Mouse (Mus musculus) intestine, embryonic 15.5 days (tissue): ENCODE measurements around the gene Pym1. TPM values are rescaled to one million over a fixed set of nuclear protein-coding genes. Genes with fewer than 3 reads are reported as not detected.

Experiments used
- ATAC-seq: fragments of 200-750 bp; cut with Nextera tagmentation; 2 replicates; pipeline ENCODE4 v1.8.0; 2017; ENCODE audit warnings: moderate TSS enrichment, moderate library complexity
- H3K27ac ChIP-seq: fragments of 300-500 bp; sonication (generic); 2 replicates; pipeline ENCODE4 v1.5.1; 2015; ENCODE audit warnings: mild to moderate bottlenecking, inconsistent platforms
- H3K27me3 ChIP-seq: fragments of 300-500 bp; sonication (generic); replicated peaks from 2 replicates; pipeline ENCODE4 v1.6.1; 2015; ENCODE audit warnings: inconsistent platforms
- H3K36me3 ChIP-seq: fragments of 300-500 bp; sonication (generic); 2 replicates; pipeline ENCODE4 v1.6.1; 2015; ENCODE audit warnings: inconsistent platforms
- H3K4me1 ChIP-seq: fragments of 300-500 bp; sonication (generic); replicated peaks from 2 replicates; pipeline ENCODE4 v1.6.1; 2015; ENCODE audit warnings: inconsistent platforms
- H3K4me2 ChIP-seq: fragments of 300-500 bp; sonication (generic); replicated peaks from 2 replicates; pipeline ENCODE4 v1.6.1; 2015; ENCODE audit warnings: mild to moderate bottlenecking, inconsistent platforms
- H3K4me3 ChIP-seq: fragments of 300-500 bp; sonication (generic); replicated peaks from 2 replicates; pipeline ENCODE4 v1.5.1; 2015; ENCODE audit warnings: inconsistent platforms
- H3K9ac ChIP-seq: fragments of 300-500 bp; sonication (generic); 2 replicates; pipeline ENCODE4 v1.6.1; 2015; ENCODE audit warnings: inconsistent platforms
- H3K9me3 ChIP-seq: fragments of 300-500 bp; sonication (generic); 2 replicates; pipeline ENCODE4 v1.6.1; 2016; ENCODE audit warnings: inconsistent platforms
- WGBS: fragments of 180-500 bp; shearing (Covaris S2); methylation state at CpG from one replicate; pipeline ENCODE4 v1.1.7; 2015; 5-methylcytosine and 5-hydroxymethylcytosine counted together
- polyA plus RNA-seq: library from polyadenylated mRNA; unstranded; fragments of >200 nt; fragmentation: Nextera tagmentation; extraction: Ambion mirVana; gene quantifications from 2 replicates; pipeline ENCODE4 v1.2.1, GENCODE M21; 2015

Pym1 gene
- polyA plus RNA-seq, 1 experiment from 2014 or later = 32.9 TPM

DNA sequence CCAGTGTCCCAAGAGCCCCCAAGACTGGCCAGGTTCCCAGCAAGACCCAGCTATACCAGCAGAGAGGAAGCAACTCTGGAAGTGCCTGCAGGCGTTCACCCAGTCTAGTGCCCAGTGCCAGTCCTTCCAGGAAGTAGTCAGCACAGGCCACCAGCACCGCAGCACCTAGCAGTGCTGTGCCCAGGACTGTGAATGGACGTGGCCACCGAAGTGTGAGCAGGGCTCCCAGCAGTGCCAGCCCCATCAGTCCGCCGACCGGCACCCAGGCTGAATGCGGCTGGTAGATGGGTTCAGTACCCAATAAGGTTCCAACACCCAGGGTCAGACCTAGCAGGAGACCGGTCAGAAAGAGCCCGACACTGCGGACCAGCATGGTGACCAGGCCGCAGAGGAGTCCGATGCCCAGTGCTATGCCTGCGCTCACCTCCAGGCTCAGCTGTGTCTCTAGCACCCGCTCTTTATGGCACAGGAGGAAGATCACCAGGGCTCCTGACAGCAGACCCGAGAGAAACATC, 54.3 kb downstream of the Pym1 start:
- H3K4me1 ChIP-seq = peaks cover 21% of the 10 kb centered on the region
- no peak overlapping the region for H3K4me2 ChIP-seq
- no peak for ATAC-seq
- 87% methylated on average over 16 of the region's 16 CpGs for WGBS
- H3K4me3 ChIP-seq = no peak overlapping the region
- H3K27ac ChIP-seq = no peak overlapping the region
- no peaks in the 10 kb centered on the region for H3K9me3 ChIP-seq
- peaks cover 4% of the 10 kb centered on the region for H3K36me3 ChIP-seq
- H3K9ac ChIP-seq = 0 out of 2 replicates have a peak overlapping the region, but pooled peaks have one; percentile 13
- no peaks in the 10 kb centered on the region for H3K27me3 ChIP-seq

DNA sequence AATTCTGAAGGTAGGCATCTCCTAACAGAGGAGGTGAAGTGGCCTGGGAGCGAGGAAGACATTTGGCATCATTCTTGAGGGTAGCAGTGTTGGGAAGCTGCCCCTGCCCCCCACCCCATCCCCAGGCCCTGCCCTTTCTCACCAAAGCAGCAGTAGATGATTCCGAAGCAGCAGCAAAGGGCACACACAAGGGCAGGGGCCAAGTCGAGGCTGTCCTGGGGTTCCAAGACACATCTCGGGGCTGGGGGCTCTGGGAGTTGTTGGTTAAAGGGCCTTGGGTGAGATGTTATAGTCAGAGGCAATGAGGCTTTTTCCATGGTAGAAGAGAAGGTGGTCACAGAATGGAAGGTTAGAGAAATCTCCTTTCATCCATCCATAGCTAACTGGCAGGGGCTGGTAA, 55.3 kb downstream of the Pym1 start:
- peaks cover 29% of the 10 kb centered on the region for H3K4me1 ChIP-seq
- H3K27me3 ChIP-seq = no peaks in the 10 kb centered on the region
- peak overlapping the region; percentile 89 for H3K9ac ChIP-seq
- peak overlapping the region; percentile 99; the same call in 1 of the 2 replicates for H3K27ac ChIP-seq
- H3K36me3 ChIP-seq = peaks cover 4% of the 10 kb centered on the region
- 63% methylated on average over 4 of the region's 4 CpGs for WGBS
- no peak for ATAC-seq
- no peaks in the 10 kb centered on the region for H3K9me3 ChIP-seq
- H3K4me2 ChIP-seq = peak overlapping the region; percentile 81
- peak overlapping the region; percentile 83 for H3K4me3 ChIP-seq

DNA sequence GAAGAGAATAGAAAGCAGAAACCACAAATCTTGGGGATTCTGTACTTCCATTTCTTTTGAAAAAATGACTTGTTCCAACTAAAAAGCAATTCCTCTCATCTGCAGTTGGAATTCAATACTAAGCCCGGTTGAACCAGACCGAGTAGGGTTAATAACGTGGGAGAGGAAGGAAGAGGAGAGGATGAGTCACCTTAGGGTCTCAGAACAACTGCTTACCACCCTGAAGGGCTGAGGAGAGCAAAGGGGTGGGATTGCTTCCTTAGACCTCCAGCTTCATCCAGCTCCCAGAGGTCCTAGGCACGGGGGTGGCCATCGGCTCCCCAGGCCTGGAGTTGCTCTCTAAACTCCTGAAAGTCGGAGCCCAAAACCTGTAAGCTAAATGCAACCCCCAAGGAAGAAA, 55.7 kb downstream of the Pym1 start:
- Histone ChIP-seq H3K36me3 (peaks cover 4% of the 10 kb centered on the region), H3K27me3 (no peaks in the 10 kb centered on the region)
- WGBS = 18% methylated on average over 6 of the region's 6 CpGs

DNA sequence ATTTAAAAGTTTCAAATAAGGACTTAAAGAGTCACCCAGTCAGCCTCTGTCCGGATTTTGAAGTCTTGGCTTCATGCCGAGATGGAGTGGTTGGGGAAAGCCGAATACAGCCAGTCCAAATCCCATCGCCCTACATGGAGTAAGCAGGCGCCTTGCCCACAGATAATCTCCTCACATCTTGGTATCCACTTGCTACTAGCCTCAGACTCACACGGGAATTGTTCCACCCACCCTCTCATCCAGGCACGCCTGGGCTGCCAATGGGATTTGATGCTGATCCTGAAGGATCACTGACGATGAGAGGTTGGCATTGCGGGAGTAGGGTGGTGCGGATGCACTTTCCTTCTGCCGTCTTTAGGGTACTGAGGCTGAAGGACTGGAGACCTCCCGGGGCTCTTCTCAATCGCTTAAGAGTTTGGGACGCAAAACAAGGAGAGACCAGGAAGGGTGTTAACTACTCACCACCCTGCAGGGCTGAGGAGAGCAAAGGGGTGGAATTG, 56.1 kb downstream of the Pym1 start, which contains the start of gene Dnajc14:
Dnajc14 (plus strand) TSS at position 292 of the 500 bp plus-strand sequence.
- H3K4me1 ChIP-seq = peaks cover 36% of the 10 kb centered on the region
- H3K9me3 ChIP-seq = no peaks in the 10 kb centered on the region
- H3K27me3 ChIP-seq = no peaks in the 10 kb centered on the region
- H3K27ac ChIP-seq = peak within 1 kb of the TSS; percentile 99
- peaks cover 4% of the 10 kb centered on the region for H3K36me3 ChIP-seq
- peak within 1 kb of the TSS; percentile 81 for H3K4me2 ChIP-seq
- peak within 1 kb of the TSS; percentile 83 for H3K4me3 ChIP-seq
- WGBS = 2% methylated on average over 14 of the region's 14 CpGs
- ATAC-seq = peak; percentile 5
- H3K9ac ChIP-seq = peak within 1 kb of the TSS; percentile 89

More for the DNA sequence above, 55.7 kb downstream of the Pym1 start:
- peaks cover 32% of the 10 kb centered on the region for H3K4me1 ChIP-seq
- peak overlapping the region; percentile 83 for H3K4me3 ChIP-seq
- H3K4me2 ChIP-seq = peak overlapping the region; percentile 81
- H3K27ac ChIP-seq = peak overlapping the region; percentile 99
- no peak for ATAC-seq
- peak overlapping the region; percentile 89 for H3K9ac ChIP-seq
- H3K9me3 ChIP-seq = no peaks in the 10 kb centered on the region

DNA sequence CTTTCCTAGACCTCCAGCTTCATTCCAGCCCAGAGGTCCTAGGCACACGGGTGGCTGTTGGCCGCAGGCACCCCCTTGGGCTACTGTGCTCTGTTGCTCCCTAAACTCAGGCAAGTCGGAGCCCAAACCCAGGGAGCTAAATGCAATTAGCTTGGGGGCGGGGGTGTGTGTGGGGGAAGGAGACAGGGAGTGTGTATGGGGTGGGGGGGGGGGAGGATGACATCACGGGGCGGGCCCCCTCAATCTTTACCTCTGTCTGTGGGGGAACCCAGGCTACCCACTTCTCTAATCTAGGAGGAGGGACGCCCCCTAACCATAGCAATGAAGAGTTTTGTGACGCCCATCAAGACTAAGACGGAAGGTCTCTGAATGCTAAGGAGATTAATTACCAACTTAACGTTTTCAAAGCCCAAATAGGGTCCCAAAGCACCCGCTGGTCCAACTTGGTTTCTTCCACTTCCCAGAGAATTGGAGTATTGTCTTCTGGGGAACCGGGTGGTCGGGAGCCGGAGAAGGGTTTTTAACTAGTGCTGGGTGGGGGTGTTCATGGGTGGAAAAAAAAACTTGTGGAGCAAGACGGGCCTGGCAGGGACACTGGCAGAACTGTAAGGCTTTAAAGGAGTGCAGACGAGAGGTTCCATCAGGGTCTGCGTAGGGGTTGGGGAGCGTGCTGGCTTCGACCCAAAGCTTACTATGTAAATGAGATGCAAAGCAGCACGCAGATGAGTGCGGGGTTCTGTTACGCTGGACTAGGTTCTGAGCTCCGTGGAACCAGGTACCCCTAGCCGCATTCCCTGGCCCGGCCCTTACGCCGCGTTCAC, 56.8 kb downstream of the Pym1 start, which contains the start of gene Tmem198b:
Tmem198b (minus strand) TSS at position 100 of the 821 bp plus-strand sequence.
- peak; percentile 70 for ATAC-seq
- H3K27ac ChIP-seq = peak within 1 kb of the TSS; percentile 99
- peaks cover 4% of the 10 kb centered on the region for H3K36me3 ChIP-seq
- no peaks in the 10 kb centered on the region for H3K27me3 ChIP-seq
- peak within 1 kb of the TSS; percentile 81 for H3K4me2 ChIP-seq
- peak within 1 kb of the TSS; percentile 89 for H3K9ac ChIP-seq
- peak within 1 kb of the TSS; percentile 83 for H3K4me3 ChIP-seq
- H3K9me3 ChIP-seq = no peaks in the 10 kb centered on the region
- peaks cover 38% of the 10 kb centered on the region for H3K4me1 ChIP-seq
- under 1% methylated on average over 28 of the region's 28 CpGs for WGBS

DNA sequence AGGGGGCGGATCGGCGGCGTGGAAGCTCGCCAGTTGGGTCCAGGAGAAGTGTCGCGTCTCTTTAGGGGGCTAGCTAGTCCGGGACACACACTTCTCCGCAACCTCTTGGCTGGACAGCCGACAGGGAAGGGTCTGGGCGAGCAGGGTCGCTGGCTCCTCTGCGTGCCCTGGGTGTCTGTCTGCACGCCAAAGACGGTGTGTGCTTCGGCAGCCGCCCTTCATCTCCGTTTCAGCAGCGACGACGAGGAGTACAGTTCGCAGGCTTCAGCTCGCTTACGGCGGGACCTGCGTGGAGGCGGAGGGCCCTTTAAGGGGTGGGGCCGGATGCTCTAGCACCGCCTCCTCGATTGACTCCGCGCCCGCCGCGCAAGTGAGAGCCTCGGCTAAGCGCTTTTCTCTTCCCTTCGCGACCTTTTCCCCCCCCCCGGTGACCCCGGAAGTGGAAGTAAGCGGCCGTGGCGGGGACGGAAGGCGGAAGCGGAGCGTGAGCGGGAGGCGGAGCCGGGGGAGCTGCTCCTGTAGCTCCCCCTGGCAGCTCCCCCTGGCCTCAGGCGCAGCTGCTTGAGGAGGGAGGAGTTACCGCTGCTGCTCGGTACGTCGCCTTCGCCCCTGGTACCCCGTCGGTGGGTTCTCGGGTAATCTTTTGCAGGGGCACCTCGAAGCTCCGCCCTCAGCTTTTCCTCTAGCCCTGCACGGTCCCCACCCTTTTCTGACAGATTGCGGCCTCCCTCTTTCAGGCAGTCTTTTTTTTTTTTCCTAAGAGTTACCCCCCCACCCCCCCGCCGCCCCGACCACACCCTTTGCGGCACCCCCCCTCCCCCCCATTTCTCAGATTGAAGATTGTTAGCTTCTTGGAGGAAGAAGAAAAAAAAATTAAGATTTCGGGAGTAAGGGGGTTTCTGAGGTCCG, 57.7 kb downstream of the Pym1 start:
- peak; percentile 96 for ATAC-seq
- H3K27me3 ChIP-seq = no peaks in the 10 kb centered on the region
- H3K9me3 ChIP-seq = no peaks in the 10 kb centered on the region
- peak overlapping the region; percentile 89 for H3K9ac ChIP-seq
- H3K4me1 ChIP-seq = peaks cover 38% of the 10 kb centered on the region
- peak overlapping the region; percentile 99 for H3K27ac ChIP-seq
- H3K4me3 ChIP-seq = peak overlapping the region; percentile 83
- peaks cover 4% of the 10 kb centered on the region for H3K36me3 ChIP-seq
- under 1% methylated on average over 69 of the region's 70 CpGs for WGBS
- peak overlapping the region; percentile 81 for H3K4me2 ChIP-seq

DNA sequence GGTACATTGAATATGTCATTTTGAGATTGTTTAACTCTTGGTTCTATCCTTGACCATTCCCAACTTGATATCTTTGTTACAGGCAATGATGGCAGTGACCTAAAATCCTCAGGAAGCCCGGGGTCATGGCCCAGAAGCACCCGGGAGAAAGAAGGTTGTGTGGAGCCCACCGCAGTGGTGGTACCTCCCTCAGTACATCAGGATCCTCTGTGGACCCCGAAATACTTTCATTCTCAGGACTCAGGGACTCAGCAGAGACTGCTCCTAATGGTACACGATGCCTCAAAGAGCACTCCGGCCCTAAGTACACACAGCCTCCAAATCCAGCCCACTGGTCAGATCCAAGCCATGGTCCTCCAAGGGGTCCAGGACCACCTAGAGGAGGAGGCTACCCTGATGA, 58.4 kb downstream of the Pym1 start:
- H3K9me3 ChIP-seq = no peaks in the 10 kb centered on the region
- no peak for ATAC-seq
- 43% methylated on average over 6 of the region's 6 CpGs for WGBS
- no peaks in the 10 kb centered on the region; the same call in 1 of the 2 replicates for H3K36me3 ChIP-seq
- 0 out of 2 replicates have a peak overlapping the region, but pooled peaks have one; percentile 22 for H3K27ac ChIP-seq
- no peaks in the 10 kb centered on the region for H3K27me3 ChIP-seq
- H3K4me2 ChIP-seq = peak overlapping the region; percentile 81
- H3K4me1 ChIP-seq = peaks cover 38% of the 10 kb centered on the region
- peak overlapping the region; percentile 89 for H3K9ac ChIP-seq
- peak overlapping the region; percentile 83 for H3K4me3 ChIP-seq

DNA sequence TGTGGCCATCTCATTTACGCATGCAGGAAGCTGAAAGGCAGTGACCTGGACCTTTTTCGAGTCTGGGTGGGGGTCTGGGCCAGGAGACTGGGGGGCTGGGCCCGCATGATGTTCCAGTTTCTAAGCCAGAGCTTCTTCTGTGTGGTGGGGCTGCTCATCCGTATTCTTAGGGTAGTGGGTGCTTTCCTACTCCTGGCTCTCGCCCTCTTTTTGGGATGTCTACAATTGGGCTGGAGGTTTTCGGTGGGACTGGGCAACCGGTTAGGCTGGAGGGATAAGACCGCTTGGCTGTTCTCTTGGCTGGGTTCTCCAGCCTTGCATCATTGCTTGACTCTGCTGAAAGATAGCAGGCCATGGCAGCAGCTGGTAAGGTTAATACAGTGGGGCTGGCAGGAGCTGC, 59.3 kb downstream of the Pym1 start:
- H3K36me3 ChIP-seq = no peaks in the 10 kb centered on the region; the same call in 1 of the 2 replicates
- no peaks in the 10 kb centered on the region for H3K27me3 ChIP-seq
- ATAC-seq = no peak
- no peak overlapping the region for H3K27ac ChIP-seq
- H3K4me2 ChIP-seq = peak overlapping the region; percentile 81
- H3K4me3 ChIP-seq = peak overlapping the region; percentile 83
- H3K9me3 ChIP-seq = no peaks in the 10 kb centered on the region
- H3K9ac ChIP-seq = peak overlapping the region; percentile 89
- 90% methylated on average over 8 of the region's 8 CpGs for WGBS
- peaks cover 38% of the 10 kb centered on the region for H3K4me1 ChIP-seq

Other genes with a start within 250 kb of the Pym1 start
- 2.4 and 2.7 TPM in 2 replicates for gene Myl6b, start 249.2 kb upstream of the Pym1 start, polyA plus RNA-seq
- 28.4 and 29.3 TPM in 2 replicates for gene Esyt1, start 222.0 kb upstream of the Pym1 start, polyA plus RNA-seq
- 14.5 and 15.2 TPM in 2 replicates for gene Zc3h10, start 200.1 kb upstream of the Pym1 start, polyA plus RNA-seq
- gene Rpl41, start 198.6 kb upstream of the Pym1 start, polyA plus RNA-seq = 3,667 and 3,915 TPM in 2 replicates
- gene Pa2g4, start 181.9 kb upstream of the Pym1 start, polyA plus RNA-seq = 205 and 210 TPM in 2 replicates
- 30.5 and 31.5 TPM in 2 replicates for gene Erbb3, start 158.2 kb upstream of the Pym1 start, polyA plus RNA-seq
- 693 and 768 TPM in 2 replicates for gene Rps26, start 121.1 kb upstream of the Pym1 start, polyA plus RNA-seq
- 1.9 and 2.2 TPM in 2 replicates for gene Ikzf4, start 101.9 kb upstream of the Pym1 start, polyA plus RNA-seq
- gene Suox, start 73.8 kb upstream of the Pym1 start, polyA plus RNA-seq = 11.9 and 12.1 TPM in 2 replicates
- 59.0 and 60.5 TPM in 2 replicates for gene Rab5b, start 51.6 kb upstream of the Pym1 start, polyA plus RNA-seq
- gene Pmel, start 43.7 kb upstream of the Pym1 start, polyA plus RNA-seq = 1.0 and 1.1 TPM in 2 replicates
- 72.7 and 80.9 TPM in 2 replicates for gene Cdk2, start 42.9 kb upstream of the Pym1 start, polyA plus RNA-seq
- gene Dgka, start 3.0 kb upstream of the Pym1 start, polyA plus RNA-seq = 7.1 and 7.4 TPM in 2 replicates
- gene Mmp19, start 43.0 kb downstream of the Pym1 start, polyA plus RNA-seq = 0.60 and 1.0 TPM in 2 replicates
- gene Dnajc14, start 56.2 kb downstream of the Pym1 start, polyA plus RNA-seq = 44.6 and 47.6 TPM in 2 replicates
- 11.2 and 12.7 TPM in 2 replicates for gene Tmem198b, start 56.5 kb downstream of the Pym1 start, polyA plus RNA-seq
- 186 and 201 TPM in 2 replicates for gene Sarnp, start 69.4 kb downstream of the Pym1 start, polyA plus RNA-seq
- gene Ormdl2, start 73.8 kb downstream of the Pym1 start, polyA plus RNA-seq = 101 and 116 TPM in 2 replicates
- 3.5 and 3.9 TPM in 2 replicates for gene Gdf11, start 143.8 kb downstream of the Pym1 start, polyA plus RNA-seq
- 708 and 725 TPM in 2 replicates for gene Cd63, start 153.1 kb downstream of the Pym1 start, polyA plus RNA-seq
- 11.7 and 12.0 TPM in 2 replicates for gene Rdh5, start 175.0 kb downstream of the Pym1 start, polyA plus RNA-seq
- gene Bloc1s1, start 176.1 kb downstream of the Pym1 start, polyA plus RNA-seq = 194 and 203 TPM in 2 replicates
- 2.9 and 3.8 TPM in 2 replicates for gene Itga7, start 185.9 kb downstream of the Pym1 start, polyA plus RNA-seq
- gene Mettl7b, start 213.1 kb downstream of the Pym1 start, polyA plus RNA-seq = 12.0 and 12.3 TPM in 2 replicates
- gene Olfr9, start 241.5 kb downstream of the Pym1 start, polyA plus RNA-seq = not detected in 2 replicates